Mouse (Mus musculus) hindbrain, embryonic 11.5 days (tissue): ENCODE results near the gene Olfr1163. TPM values are rescaled to one million over a fixed set of nuclear protein-coding genes. Genes with fewer than 3 reads are reported as not detected.
"Not testable (repeated sequence)": the region's sequence is repeated elsewhere in the genome, so short reads cannot be mapped to it uniquely, and the experiment has no call there.

ENCODE experiments used
- ATAC-seq: fragments of 200-750 bp; cut with Nextera tagmentation; 2 replicates; pipeline ENCODE4 v1.8.0; 2017; ENCODE audit warnings: mild to moderate bottlenecking, moderate TSS enrichment, moderate library complexity; ENCODE audit not compliant: low FRiP score
- DNase-seq: peaks from one replicate; pipeline ENCODE4 v3.0.0-alpha.2; 2015; ENCODE audit warnings: low spot score
- H3K27ac ChIP-seq: fragments of 300-500 bp; sonication (generic); 2 replicates; pipeline ENCODE4 v1.5.1; 2014; ENCODE audit warnings: mild to moderate bottlenecking, low read depth, low read length
- H3K27me3 ChIP-seq: fragments of 300-500 bp; sonication (generic); 2 replicates; pipeline ENCODE4 v1.6.1; 2014; ENCODE audit warnings: mild to moderate bottlenecking, low read length, moderate library complexity, mixed read lengths; ENCODE audit not compliant: control insufficient read depth, insufficient read depth
- H3K36me3 ChIP-seq: fragments of 300-500 bp; sonication (generic); 2 replicates; pipeline ENCODE4 v1.6.1; 2014; ENCODE audit warnings: mild to moderate bottlenecking, low read length, moderate library complexity, mixed read lengths; ENCODE audit not compliant: control insufficient read depth, insufficient read depth
- H3K4me1 ChIP-seq: fragments of 300-500 bp; sonication (generic); replicated peaks from 2 replicates; pipeline ENCODE4 v1.6.1; 2014; ENCODE audit warnings: low read length, mixed read lengths; ENCODE audit not compliant: control insufficient read depth, insufficient read depth
- H3K4me2 ChIP-seq: fragments of 300-500 bp; sonication (generic); replicated peaks from 2 replicates; pipeline ENCODE4 v1.6.1; 2014; ENCODE audit warnings: mild to moderate bottlenecking, low read depth, low read length
- H3K4me3 ChIP-seq: fragments of 300-500 bp; sonication (generic); 2 replicates; pipeline ENCODE4 v1.5.1; 2014; ENCODE audit warnings: low read depth, low read length
- H3K9ac ChIP-seq: fragments of 300-500 bp; sonication (generic); 2 replicates; pipeline ENCODE4 v1.6.1; 2014; ENCODE audit warnings: low read depth, low read length
- H3K9me3 ChIP-seq: fragments of 300-500 bp; sonication (generic); 2 replicates; pipeline ENCODE4 v1.6.1; 2016; ENCODE audit warnings: low read length; ENCODE audit not compliant: control insufficient read depth
- WGBS: fragments of 180-500 bp; shearing (Covaris S2); extraction: QIAGEN DNeasy Blood & Tissue Kit; methylation state at CpG from one replicate; pipeline ENCODE4 v1.1.7; 2014; 5-methylcytosine and 5-hydroxymethylcytosine counted together
- polyA plus RNA-seq: library from polyadenylated mRNA; unstranded; fragments of >200 nt; fragmentation: Nextera tagmentation; extraction: Ambion mirVana; gene quantifications from 2 replicates; pipeline ENCODE4 v1.2.1, GENCODE M21; 2014

The Olfr1163 gene
- not detected in 2 replicates for polyA plus RNA-seq

DNA sequence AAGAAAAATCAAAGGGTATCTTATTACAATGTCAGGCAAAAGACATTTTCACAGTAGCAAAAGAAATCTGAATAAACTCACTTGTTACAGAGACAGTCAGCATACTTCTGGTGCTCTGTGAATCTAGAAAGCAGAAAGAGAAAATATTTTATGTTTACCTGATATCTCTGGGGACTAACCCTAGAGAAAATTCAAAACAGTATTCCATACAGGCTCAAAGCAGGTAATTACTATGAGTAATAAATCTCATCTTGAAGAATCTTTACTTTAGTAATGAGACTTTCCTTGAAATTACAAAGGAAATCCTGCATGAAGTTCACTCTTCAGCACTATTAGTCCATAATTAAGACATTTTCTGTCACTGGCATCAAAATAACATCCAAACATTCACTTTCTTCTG is at the start of gene Olfr1163:
TSS of gene Olfr1163 (minus strand) at position 101 of the 400 bp plus-strand sequence.
- Histone ChIP-seq H3K4me2 (no peak within 1 kb of the TSS), H3K9ac (no peak within 1 kb of the TSS), H3K36me3 (no peaks in the 10 kb centered on the region), H3K27ac (no peak within 1 kb of the TSS), H3K9me3 (no peaks in the 10 kb centered on the region), H3K27me3 (no peaks in the 10 kb centered on the region), H3K4me1 (no peaks in the 10 kb centered on the region), H3K4me3 (no peak within 1 kb of the TSS)
- ATAC-seq (no peak), DNase-seq (no peak)

DNA sequence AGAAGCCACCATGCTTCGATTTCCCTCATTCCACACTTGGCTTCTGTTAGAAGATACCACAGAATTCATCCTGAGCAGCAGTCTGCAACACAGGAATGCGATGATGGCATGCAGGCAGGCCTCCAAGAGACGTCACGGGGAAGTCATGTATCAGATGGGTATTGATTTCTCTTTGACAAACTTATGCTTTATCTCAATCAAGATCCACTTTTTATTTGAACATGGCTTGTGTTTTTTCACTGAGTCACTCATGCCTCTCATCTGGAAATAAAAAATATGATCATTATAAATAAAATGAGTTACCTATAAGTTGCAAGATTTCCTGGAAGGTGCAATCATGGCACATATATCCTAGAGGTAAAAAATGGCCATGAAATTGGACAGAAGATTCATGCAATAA is 22.2 kb upstream of the Olfr1163 start, which contains the start of gene Olfr1164:
TSS of gene Olfr1164 (minus strand) at position 101 of the 400 bp plus-strand sequence.
- Histone ChIP-seq H3K27ac (no peak within 1 kb of the TSS), H3K4me1 (no peaks in the 10 kb centered on the region), H3K4me2 (no peak within 1 kb of the TSS), H3K27me3 (no peaks in the 10 kb centered on the region), H3K4me3 (no peak within 1 kb of the TSS), H3K9me3 (no peaks in the 10 kb centered on the region), H3K9ac (no peak within 1 kb of the TSS), H3K36me3 (no peaks in the 10 kb centered on the region)
- 76% methylated on average over 4 of the region's 4 CpGs for WGBS
- DNase-seq, result no peak
- ATAC-seq, result no peak

DNA sequence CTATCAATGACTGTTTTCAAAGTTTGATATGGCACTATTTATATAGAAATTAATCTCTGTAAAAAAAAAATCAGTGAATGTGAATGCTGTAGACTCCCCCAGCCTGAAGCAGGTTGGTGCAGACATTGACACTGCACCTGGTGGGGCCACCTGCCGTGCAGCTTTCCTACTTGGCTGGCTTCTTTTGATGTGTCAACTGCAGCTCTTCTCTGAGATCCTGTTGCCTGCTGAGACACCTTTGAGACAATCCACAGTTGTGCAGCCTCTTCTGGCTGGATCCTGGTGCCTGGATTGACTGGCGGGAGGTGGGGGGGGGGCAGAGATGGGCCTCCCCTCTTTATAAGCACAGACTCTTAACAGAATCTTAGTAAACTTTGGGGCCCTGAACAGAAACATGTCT is 8.0 kb downstream of the Olfr1163 start:
- Histone ChIP-seq H3K36me3 (no peaks in the 10 kb centered on the region), H3K9me3 (no peaks in the 10 kb centered on the region), H3K4me1 (no peaks in the 10 kb centered on the region), H3K4me2 (no peak overlapping the region), H3K9ac (no peak overlapping the region), H3K27ac (no peak overlapping the region), H3K4me3 (no peak overlapping the region), H3K27me3 (no peaks in the 10 kb centered on the region)
- DNase-seq (no peak), ATAC-seq (no peak)
- 70% methylated on average over 2 of the region's 2 CpGs for WGBS

DNA sequence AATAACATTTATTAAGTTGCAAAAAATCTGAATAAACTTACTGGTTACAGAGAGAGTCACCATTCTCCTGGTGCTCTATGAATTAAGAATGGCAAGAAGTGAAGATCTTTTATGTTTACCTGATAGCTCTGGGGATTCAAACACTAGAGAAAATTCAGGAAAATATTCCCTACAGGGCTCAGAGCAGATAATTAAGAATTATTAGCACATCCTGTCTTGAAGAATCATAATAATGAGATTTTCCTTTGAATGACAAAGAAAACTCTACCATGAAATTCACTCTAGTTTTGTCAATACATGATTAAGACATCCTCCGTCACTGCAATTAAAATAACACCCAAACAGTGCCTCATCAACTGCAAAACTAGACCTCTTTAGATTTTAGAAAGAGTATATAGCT is 20.6 kb downstream of the Olfr1163 start, which contains the start of gene Olfr1162:
TSS of gene Olfr1162 (minus strand) at position 101 of the 400 bp plus-strand sequence.
- Histone ChIP-seq H3K9ac (no peak within 1 kb of the TSS), H3K9me3 (no peaks in the 10 kb centered on the region), H3K27ac (no peak within 1 kb of the TSS), H3K4me3 (no peak within 1 kb of the TSS), H3K4me2 (no peak within 1 kb of the TSS), H3K4me1 (no peaks in the 10 kb centered on the region), H3K27me3 (no peaks in the 10 kb centered on the region), H3K36me3 (no peaks in the 10 kb centered on the region)
- 84% methylated on average over 1 of the region's 1 CpGs for WGBS
- DNase-seq (no peak), ATAC-seq (no peak)

DNA sequence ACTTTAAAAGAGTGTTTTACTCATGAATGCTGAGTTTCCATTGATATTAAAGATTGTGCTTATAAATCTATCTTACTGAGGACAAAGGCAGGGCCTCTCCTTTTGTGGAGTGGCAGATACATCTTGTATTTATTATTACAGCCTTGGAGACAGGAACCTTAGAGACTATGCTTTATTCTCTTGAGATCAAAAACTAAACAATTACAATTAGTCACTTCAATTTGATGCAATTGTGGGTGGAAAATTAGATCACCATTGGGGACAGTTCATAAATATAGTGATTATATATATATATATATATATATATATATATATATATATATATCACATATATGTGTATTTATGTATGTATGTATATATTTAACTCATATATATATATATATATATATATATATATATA is 34.0 kb downstream of the Olfr1163 start, which contains the start of gene Olfr73:
TSS of gene Olfr73 (minus strand) at position 101 of the 400 bp plus-strand sequence.
- H3K27me3 ChIP-seq, result no peaks in the 10 kb centered on the region
- H3K9me3 ChIP-seq, result no peaks in the 10 kb centered on the region
- no peak within 1 kb of the TSS for H3K4me3 ChIP-seq
- DNase-seq (no peak), ATAC-seq (no peak)
- H3K4me1 ChIP-seq, result no peaks in the 10 kb centered on the region
- no peak within 1 kb of the TSS for H3K9ac ChIP-seq
- H3K27ac ChIP-seq, result no peak within 1 kb of the TSS
- H3K4me2 ChIP-seq, result no peak within 1 kb of the TSS
- H3K36me3 ChIP-seq, result no peaks in the 10 kb centered on the region

DNA sequence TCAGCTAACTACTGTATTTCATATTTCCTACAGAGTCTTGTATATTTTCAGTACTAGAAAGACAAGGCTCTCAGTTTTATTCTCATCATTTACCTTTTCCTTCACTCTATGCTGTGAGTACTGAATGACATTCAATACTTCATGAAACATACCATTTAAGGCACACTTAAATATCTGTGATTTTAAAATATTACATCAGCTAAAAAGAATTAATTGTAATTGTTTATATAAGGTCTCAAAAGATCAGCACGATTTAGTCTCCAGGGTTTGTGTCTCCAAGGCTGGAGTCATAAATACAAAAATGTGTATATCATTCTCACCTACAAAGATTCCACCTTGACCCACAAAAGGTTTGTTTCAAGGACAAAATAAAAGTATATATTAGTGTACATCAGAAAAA is 49.2 kb downstream of the Olfr1163 start, which contains the start of gene Olfr1161:
TSS of gene Olfr1161 (plus strand) at position 301 of the 400 bp plus-strand sequence.
- H3K9me3 ChIP-seq, H3K4me3 ChIP-seq, H3K27me3 ChIP-seq, H3K4me1 ChIP-seq, H3K9ac ChIP-seq, H3K4me2 ChIP-seq, DNase-seq, H3K27ac ChIP-seq, H3K36me3 ChIP-seq, ATAC-seq: not testable (repeated sequence)
- 91% methylated on average over 1 of the region's 1 CpGs for WGBS

Other genes starting within 250 kb of the Olfr1163 start
- gene Olfr1148, start 241.3 kb downstream of the Olfr1163 start, polyA plus RNA-seq, result not detected in 2 replicates
- gene Olfr1150-ps1, start 227.8 kb downstream of the Olfr1163 start, polyA plus RNA-seq, result not detected in 2 replicates
- not detected in 2 replicates for gene Olfr1151, start 216.0 kb downstream of the Olfr1163 start, polyA plus RNA-seq
- 0.03 TPM in 2 replicates for gene Olfr1152, start 205.3 kb downstream of the Olfr1163 start, polyA plus RNA-seq
- gene Olfr1153, start 176.9 kb downstream of the Olfr1163 start, polyA plus RNA-seq, result not detected in 2 replicates
- gene Olfr1154, start 166.7 kb downstream of the Olfr1163 start, polyA plus RNA-seq, result not detected in 2 replicates
- gene Olfr1155, start 126.7 kb downstream of the Olfr1163 start, polyA plus RNA-seq, result not detected in 2 replicates
- gene Olfr1156, start 118.7 kb downstream of the Olfr1163 start, polyA plus RNA-seq, result not detected in 2 replicates
- not detected in 2 replicates for gene Olfr1157, start 103.5 kb downstream of the Olfr1163 start, polyA plus RNA-seq
- not detected in 2 replicates for gene Olfr74, start 97.2 kb downstream of the Olfr1163 start, polyA plus RNA-seq
- not detected in 2 replicates for gene Olfr1158, start 81.7 kb downstream of the Olfr1163 start, polyA plus RNA-seq
- gene Olfr1160, start 63.6 kb downstream of the Olfr1163 start, polyA plus RNA-seq, result not detected in 2 replicates
- not detected in 2 replicates for gene Olfr1161, start 49.1 kb downstream of the Olfr1163 start, polyA plus RNA-seq
- gene Olfr73, start 34.1 kb downstream of the Olfr1163 start, polyA plus RNA-seq, result not detected in 2 replicates
- gene Olfr1162, start 20.7 kb downstream of the Olfr1163 start, polyA plus RNA-seq, result not detected in 2 replicates
- gene Olfr1164, start 22.1 kb upstream of the Olfr1163 start, polyA plus RNA-seq, result not detected in 2 replicates
- gene Olfr1166, start 56.4 kb upstream of the Olfr1163 start, polyA plus RNA-seq, result not detected in 2 replicates
- gene Olfr1167, start 83.4 kb upstream of the Olfr1163 start, polyA plus RNA-seq, result not detected in 2 replicates
- not detected in 2 replicates for gene Olfr1168, start 110.0 kb upstream of the Olfr1163 start, polyA plus RNA-seq
- not detected in 2 replicates for gene Olfr1170, start 156.5 kb upstream of the Olfr1163 start, polyA plus RNA-seq
- gene Olfr1173, start 208.0 kb upstream of the Olfr1163 start, polyA plus RNA-seq, result not detected in 2 replicates
- gene Olfr1174-ps, start 243.3 kb upstream of the Olfr1163 start, polyA plus RNA-seq, result not detected in 2 replicates